In the genomic region with DNA sequence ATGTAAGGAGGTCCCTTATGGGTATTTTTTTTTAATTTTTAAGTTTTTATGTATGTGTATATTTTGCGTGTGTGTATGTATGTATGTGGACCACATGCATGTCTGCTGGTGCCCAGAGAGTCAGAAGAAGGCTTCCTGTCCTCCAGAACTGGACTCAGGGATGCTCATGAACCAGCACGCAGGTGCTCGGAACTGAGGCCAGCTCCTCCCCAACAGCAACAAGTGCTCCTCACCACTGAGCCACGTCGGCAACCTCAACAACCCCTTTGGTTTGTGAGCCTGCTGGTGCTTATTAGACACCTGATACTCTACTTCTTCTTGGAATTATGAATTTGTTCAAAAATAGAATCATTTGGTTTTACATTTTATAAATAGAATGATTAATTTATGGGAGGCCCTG, we compare ENCODE assay signal across 8 mouse cellular contexts. TPM values are rescaled to one million over a fixed set of nuclear protein-coding genes. Genes with fewer than 3 reads are reported as not detected.
DNase-seq lines count a peak whose midpoint lies in the region; ATAC-seq and TF ChIP-seq lines count a peak whose summit lies in the region.

No protein-coding gene starts in this region.

- peak overlapping the region; percentile 82 for H3K4me2 ChIP-seq in kidney, embryonic 15.5 days
- H3K4me2 ChIP-seq in hindbrain, postnatal 0 days (ENCODE audit: low read depth, low read length): peak overlapping the region; percentile 80
- peak overlapping the region; percentile 75 for H3K4me2 ChIP-seq in midbrain, postnatal 0 days (ENCODE audit: low read depth, low read length, poor library complexity, severe bottlenecking)

- TF ChIP-seq POLR2A in cortical plate, adult 2 months (IDR thresholded peaks at IDR 0.05; ENCODE audit: extremely low read depth, insufficient read depth, low read length): no peak

- peak overlapping the region; percentile 99 for H3K27ac ChIP-seq in kidney, embryonic 15.5 days
- H3K27ac ChIP-seq in cortical plate, adult 2 months (ENCODE audit: insufficient read depth, low read length): no peak overlapping the region
- no peak overlapping the region for H3K27ac ChIP-seq in hindbrain, postnatal 0 days
- H3K27ac ChIP-seq in midbrain, postnatal 0 days (ENCODE audit: low read depth, low read length): no peak overlapping the region

- no peak for TF ChIP-seq CTCF in cortical plate, adult 2 months (IDR thresholded peaks at IDR 0.05; ENCODE audit: extremely low read depth, insufficient read depth, low read length)
- no peak for TF ChIP-seq CTCF in hindbrain, postnatal 0 days (IDR thresholded peaks at IDR 0.05; ENCODE audit: low read depth)
- no peak for TF ChIP-seq CTCF in midbrain, postnatal 0 days (IDR thresholded peaks at IDR 0.05)

- peak overlapping the region; percentile 60 for H3K4me3 ChIP-seq in kidney, embryonic 15.5 days (replicated peaks)
- peak overlapping the region; percentile 81; the same call in 1 of the 2 replicates for H3K4me3 ChIP-seq in cortical plate, adult 2 months (ENCODE audit: insufficient read depth, low read length)
- peak overlapping the region; percentile 75 for H3K4me3 ChIP-seq in hindbrain, postnatal 0 days (ENCODE audit: low read length)
- peak overlapping the region; percentile 63 for H3K4me3 ChIP-seq in midbrain, postnatal 0 days (ENCODE audit: low read depth, low read length)

- H3K9me3 ChIP-seq in kidney, embryonic 15.5 days (replicated peaks): no peaks in the 10 kb centered on the region
- no peaks in the 10 kb centered on the region for H3K9me3 ChIP-seq in hindbrain, postnatal 0 days (ENCODE audit: low read length)
- H3K9me3 ChIP-seq in midbrain, postnatal 0 days (ENCODE audit: low read length): no peaks in the 10 kb centered on the region

- H3K4me1 ChIP-seq in kidney, embryonic 15.5 days: peaks cover 45% of the 10 kb centered on the region
- H3K4me1 ChIP-seq in cortical plate, adult 2 months (ENCODE audit: control insufficient read depth, insufficient read depth, low read length): peaks cover 10% of the 10 kb centered on the region
- H3K4me1 ChIP-seq in hindbrain, postnatal 0 days (ENCODE audit: insufficient read depth, low read length): peaks cover 19% of the 10 kb centered on the region
- H3K4me1 ChIP-seq in midbrain, postnatal 0 days (ENCODE audit: insufficient read depth, low read length): peaks cover 18% of the 10 kb centered on the region

- DNase-seq in kidney, adult 8-10 months: no peak
- no peak for DNase-seq in hindbrain, postnatal 0 days (ENCODE audit: low spot score)
- DNase-seq in midbrain, postnatal 0 days (ENCODE audit: low spot score): no peak
- DNase-seq in ovary, postnatal 14 days (ENCODE audit: low spot score): no peak
- DNase-seq in lung, adult 18-20 months: no peak
- no peak for DNase-seq in right cerebral cortex, adult 18-20 months

- peaks cover 14% of the 10 kb centered on the region for H3K36me3 ChIP-seq in kidney, embryonic 15.5 days
- H3K36me3 ChIP-seq in hindbrain, postnatal 0 days (ENCODE audit: insufficient read depth, low read length): no peaks in the 10 kb centered on the region
- no peaks in the 10 kb centered on the region for H3K36me3 ChIP-seq in midbrain, postnatal 0 days (ENCODE audit: insufficient read depth, low read length)

- H3K27me3 ChIP-seq in kidney, embryonic 15.5 days: no peaks in the 10 kb centered on the region
- no peaks in the 10 kb centered on the region for H3K27me3 ChIP-seq in hindbrain, postnatal 0 days (ENCODE audit: insufficient read depth, low read length)
- H3K27me3 ChIP-seq in midbrain, postnatal 0 days (ENCODE audit: insufficient read depth, low read length): no peaks in the 10 kb centered on the region

- ATAC-seq in kidney, embryonic 15.5 days (replicated peaks; ENCODE audit: low FRiP score): no peak
- ATAC-seq in hindbrain, postnatal 0 days: no peak
- ATAC-seq in midbrain, postnatal 0 days (ENCODE audit: low FRiP score): no peak

- 82% methylated on average over 5 of the region's 5 CpGs for WGBS in kidney, embryonic 15.5 days
- 86% methylated on average over 5 of the region's 5 CpGs for WGBS in hindbrain, postnatal 0 days
- WGBS in midbrain, postnatal 0 days: 82% methylated on average over 5 of the region's 5 CpGs

- H3K9ac ChIP-seq in kidney, embryonic 15.5 days: peak overlapping the region; percentile 57
- H3K9ac ChIP-seq in hindbrain, postnatal 0 days (replicated peaks; ENCODE audit: low read length): peak overlapping the region; percentile 86
- H3K9ac ChIP-seq in midbrain, postnatal 0 days (replicated peaks; ENCODE audit: low read length, poor library complexity, severe bottlenecking): peak overlapping the region; percentile 86

RNA-seq across cellular contexts. Expression of gene Ppp2r5c, which starts 39.9 kb away (rescaled TPM):
- 141 and 143 TPM in 2 replicates for polyA plus RNA-seq in kidney, embryonic 15.5 days (2015; fragmentation: Nextera tagmentation; extraction: Ambion mirVana)
- polyA plus RNA-seq in cortical plate, adult 2 months (2012; rRNA removed): 193 and 198 TPM in 2 replicates
- total RNA-seq in hindbrain, postnatal 0 days (2014; rRNA removed): 108 and 118 TPM in 2 replicates
- 162 and 163 TPM in 2 replicates for polyA plus RNA-seq in hindbrain, postnatal 0 days (2015; fragmentation: Nextera tagmentation; extraction: Ambion mirVana)
- 173 and 183 TPM in 2 replicates for total RNA-seq in midbrain, postnatal 0 days (2014; rRNA removed)
- polyA plus RNA-seq in midbrain, postnatal 0 days (2015; fragmentation: Nextera tagmentation; extraction: Ambion mirVana): 176 and 178 TPM in 2 replicates
